Mouse (Mus musculus): Measurements from ENCODE around the gene Wif1. TPM values are rescaled to one million over a fixed set of nuclear protein-coding genes. Genes with fewer than 3 reads are reported as not detected.

Gene Wif1
- polyA plus RNA-seq, 1 experiment = not detected

DNA sequence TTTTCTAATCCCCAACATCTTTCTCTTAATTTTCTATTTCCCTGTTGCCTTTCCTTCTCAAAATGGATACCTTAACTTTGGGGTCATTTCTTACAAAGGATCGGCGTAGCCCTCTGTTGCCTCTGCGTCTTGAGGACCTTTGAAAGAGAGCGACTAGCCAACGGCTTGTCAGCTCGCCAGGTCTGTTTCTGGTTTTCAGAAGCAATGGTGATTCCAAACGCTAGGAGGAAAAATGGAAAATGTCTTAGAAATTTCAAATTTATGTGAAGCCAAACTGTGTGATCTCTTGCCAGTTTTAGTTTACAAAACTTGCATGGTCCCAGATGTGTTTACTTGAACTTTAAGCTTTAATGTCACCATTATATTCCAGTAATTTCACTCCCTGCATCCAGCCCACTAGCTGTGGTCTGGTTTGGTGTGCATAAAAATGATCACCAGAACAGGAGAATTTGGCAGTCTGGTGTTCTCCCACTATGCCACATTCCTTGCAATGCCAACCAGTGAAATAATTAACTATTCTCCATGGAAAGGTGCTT is 33.7 kb downstream of the Wif1 start:
- no peak overlapping the region for H3K4me3 ChIP-seq (replicated peaks)

DNA sequence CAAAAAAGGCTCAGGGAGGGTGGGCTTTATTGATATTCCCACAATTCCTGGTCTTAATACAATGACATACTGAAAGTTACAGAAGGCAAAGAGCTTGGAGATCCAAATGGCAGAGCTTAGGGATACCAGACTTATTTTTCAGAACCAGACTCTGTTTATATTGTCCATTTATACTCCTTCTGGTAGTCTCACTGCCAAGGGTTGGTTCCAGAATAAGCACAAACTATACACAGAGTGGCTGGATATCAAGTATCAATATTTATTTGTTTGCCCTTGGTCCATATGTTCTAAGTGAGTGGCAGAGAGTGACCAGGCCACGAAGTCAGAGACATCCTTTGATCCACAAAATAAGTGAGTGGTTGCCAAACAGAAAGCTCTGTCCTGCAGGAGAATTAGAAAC is 34.2 kb downstream of the Wif1 start:
- Histone ChIP-seq H3K9me3 (peaks cover 7% of the 10 kb centered on the region; the same call in 1 of the 2 replicates), H3K27me3 (replicated peaks) (peaks cover 5% of the 10 kb centered on the region), H3K36me3 (replicated peaks; ENCODE audit: low read length) (no peaks in the 10 kb centered on the region), H3K4me3 (replicated peaks) (no peak overlapping the region), H3K4me1 (no peaks in the 10 kb centered on the region)
- TF ChIP-seq GATA1 (IDR thresholded peaks at IDR 0.05; ENCODE audit: borderline replicate concordance, low read length) (no peak), FLI1 (IDR thresholded peaks at IDR 0.05; ENCODE audit: low read length) (no peak)

More for the DNA sequence above, 33.7 kb downstream of the Wif1 start:
- no peaks in the 10 kb centered on the region for H3K36me3 ChIP-seq (replicated peaks; ENCODE audit: low read length)
- peaks cover 5% of the 10 kb centered on the region for H3K27me3 ChIP-seq (replicated peaks)
- no peaks in the 10 kb centered on the region for H3K4me1 ChIP-seq
- TF ChIP-seq FLI1 (IDR thresholded peaks at IDR 0.05; ENCODE audit: low read length) (no peak), GATA1 (IDR thresholded peaks at IDR 0.05; ENCODE audit: borderline replicate concordance, low read length) (no peak)
- H3K9me3 ChIP-seq = peaks cover 7% of the 10 kb centered on the region; the same call in 1 of the 2 replicates

DNA sequence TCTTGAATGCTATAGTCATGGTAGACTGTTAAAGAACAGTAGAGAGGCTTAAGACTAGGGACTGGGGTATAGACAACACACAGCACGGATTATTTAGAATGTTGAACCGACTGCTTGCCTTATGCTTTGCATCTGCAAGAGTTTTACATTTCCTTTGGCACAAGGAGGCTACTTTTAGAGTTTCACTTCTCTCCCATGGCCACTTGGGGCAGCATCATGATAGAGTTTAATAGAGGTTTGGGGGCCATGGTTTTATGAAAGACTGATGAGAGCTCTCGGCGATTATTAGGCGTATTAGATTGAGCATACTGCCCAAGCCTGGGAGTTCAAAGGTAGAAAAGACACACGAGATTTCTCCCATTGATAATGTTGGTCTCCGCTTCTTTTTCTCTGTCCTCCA is 37.0 kb downstream of the Wif1 start:
- H3K4me1 ChIP-seq = no peaks in the 10 kb centered on the region
- H3K27me3 ChIP-seq (replicated peaks) = peaks cover 2% of the 10 kb centered on the region

DNA sequence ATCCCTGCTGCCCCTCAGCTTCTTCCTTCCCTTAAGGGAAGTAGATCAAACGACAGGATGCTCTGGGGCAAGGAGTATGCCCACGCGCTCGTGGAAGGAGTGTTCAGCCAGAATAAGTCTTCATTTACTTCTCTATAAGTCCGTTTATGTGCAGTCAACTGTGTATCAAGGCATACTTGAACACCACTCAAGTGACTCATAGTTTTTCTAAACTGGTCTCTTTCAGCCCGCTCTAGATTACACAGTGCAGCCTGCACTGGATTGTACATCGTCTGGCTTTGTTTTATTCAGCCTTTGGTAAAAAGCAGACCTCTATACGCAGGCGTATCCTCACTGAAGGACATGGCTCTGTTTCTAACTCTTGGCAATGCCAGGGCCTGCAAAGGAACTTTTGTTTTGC is 46.7 kb downstream of the Wif1 start:
- Histone ChIP-seq H3K27me3 (replicated peaks) (no peaks in the 10 kb centered on the region), H3K4me3 (replicated peaks) (no peak overlapping the region), H3K36me3 (replicated peaks; ENCODE audit: low read length) (no peaks in the 10 kb centered on the region), H3K9me3 (peaks cover 22% of the 10 kb centered on the region), H3K4me1 (no peaks in the 10 kb centered on the region)
- TF ChIP-seq GATA1 (IDR thresholded peaks at IDR 0.05; ENCODE audit: borderline replicate concordance, low read length) = no peak
- no peak for TF ChIP-seq FLI1 (IDR thresholded peaks at IDR 0.05; ENCODE audit: low read length)

More for the DNA sequence above, 37.0 kb downstream of the Wif1 start:
- TF ChIP-seq FLI1 (IDR thresholded peaks at IDR 0.05; ENCODE audit: low read length) = no peak
- no peak for TF ChIP-seq GATA1 (IDR thresholded peaks at IDR 0.05; ENCODE audit: borderline replicate concordance, low read length)
- no peak overlapping the region for H3K4me3 ChIP-seq (replicated peaks)
- H3K9me3 ChIP-seq = 0 out of 2 replicates have a peak, but pooled peaks cover 3% of the 10 kb centered on the region
- H3K36me3 ChIP-seq (replicated peaks; ENCODE audit: low read length) = no peaks in the 10 kb centered on the region

DNA sequence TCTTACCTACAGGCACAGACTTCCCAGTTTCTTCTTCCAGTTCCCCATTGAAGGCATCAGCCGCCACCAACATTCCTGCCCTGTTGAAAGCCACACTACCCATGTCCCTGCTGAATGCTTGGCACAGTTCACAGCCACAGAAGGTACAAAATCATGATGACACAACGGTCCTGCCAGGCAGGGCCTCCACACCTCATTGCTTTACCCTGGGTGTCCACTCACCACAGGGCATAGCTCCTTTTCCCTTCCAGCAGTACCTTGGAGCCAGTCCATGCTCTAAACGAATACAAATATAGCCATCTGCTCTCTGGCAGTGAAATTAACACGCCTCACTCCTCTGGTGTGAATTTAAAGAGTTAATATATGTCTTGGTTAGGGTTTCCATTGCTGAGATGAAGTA is 49.1 kb downstream of the Wif1 start:
- Histone ChIP-seq H3K9me3 (peaks cover 15% of the 10 kb centered on the region), H3K27me3 (replicated peaks) (no peaks in the 10 kb centered on the region), H3K4me3 (replicated peaks) (peak overlapping the region; percentile 6), H3K36me3 (replicated peaks; ENCODE audit: low read length) (no peaks in the 10 kb centered on the region), H3K4me1 (no peaks in the 10 kb centered on the region)
- no peak for TF ChIP-seq FLI1 (IDR thresholded peaks at IDR 0.05; ENCODE audit: low read length)

DNA sequence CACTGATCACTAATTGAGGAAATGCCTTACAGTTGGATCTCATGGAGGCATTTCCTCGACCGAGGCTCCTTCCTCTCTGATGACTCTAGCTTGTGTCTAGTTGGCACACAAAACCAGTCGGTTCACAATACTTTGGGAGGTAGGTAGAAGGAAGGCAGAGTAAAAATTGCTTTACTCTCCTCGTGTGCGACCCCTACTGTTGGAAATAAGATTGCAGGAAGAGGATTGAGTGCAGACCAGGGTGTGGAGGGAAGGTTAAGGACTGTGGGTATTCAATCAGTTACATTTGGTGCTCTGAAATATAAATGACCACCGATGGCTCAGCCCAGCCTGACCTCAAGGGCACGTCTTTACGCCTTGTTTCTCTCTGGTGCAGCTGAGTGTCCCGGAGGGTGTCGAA is 49.8 kb downstream of the Wif1 start:
- Histone ChIP-seq H3K27me3 (replicated peaks) (no peaks in the 10 kb centered on the region), H3K9me3 (peaks cover 15% of the 10 kb centered on the region)
- TF ChIP-seq FLI1 (IDR thresholded peaks at IDR 0.05; ENCODE audit: low read length) (no peak), GATA1 (IDR thresholded peaks at IDR 0.05; ENCODE audit: borderline replicate concordance, low read length) (no peak)

DNA sequence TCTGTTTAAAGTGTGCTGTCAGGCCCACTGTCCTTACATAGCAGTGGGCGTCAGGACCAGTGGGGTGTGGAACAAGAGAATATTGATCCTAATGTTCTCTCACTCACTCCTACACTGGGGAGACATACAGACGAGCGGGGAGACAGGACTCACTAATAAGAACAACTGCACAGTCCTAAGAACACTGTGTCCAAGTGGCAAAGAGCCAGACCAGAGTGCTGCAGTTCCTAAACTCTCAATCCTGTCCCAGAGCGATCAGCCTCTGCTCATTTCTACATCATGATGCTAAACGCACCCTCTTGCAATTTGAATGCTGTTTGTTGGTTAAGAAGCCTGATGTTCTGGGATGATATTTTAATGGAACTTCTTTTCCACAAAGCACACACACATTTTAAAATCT is 54.9 kb downstream of the Wif1 start:
- H3K27me3 ChIP-seq (replicated peaks) = no peaks in the 10 kb centered on the region
- no peak for TF ChIP-seq FLI1 (IDR thresholded peaks at IDR 0.05; ENCODE audit: low read length)
- TF ChIP-seq GATA1 (IDR thresholded peaks at IDR 0.05; ENCODE audit: borderline replicate concordance, low read length) = no peak
- H3K4me3 ChIP-seq (replicated peaks) = no peak overlapping the region
- no peaks in the 10 kb centered on the region for H3K4me1 ChIP-seq
- H3K36me3 ChIP-seq (replicated peaks; ENCODE audit: low read length) = no peaks in the 10 kb centered on the region
- peaks cover 2% of the 10 kb centered on the region; the same call in 1 of the 2 replicates for H3K9me3 ChIP-seq

More for the DNA sequence above, 49.8 kb downstream of the Wif1 start:
- H3K4me1 ChIP-seq = no peaks in the 10 kb centered on the region
- no peak overlapping the region for H3K4me3 ChIP-seq (replicated peaks)
- H3K36me3 ChIP-seq (replicated peaks; ENCODE audit: low read length) = no peaks in the 10 kb centered on the region

DNA sequence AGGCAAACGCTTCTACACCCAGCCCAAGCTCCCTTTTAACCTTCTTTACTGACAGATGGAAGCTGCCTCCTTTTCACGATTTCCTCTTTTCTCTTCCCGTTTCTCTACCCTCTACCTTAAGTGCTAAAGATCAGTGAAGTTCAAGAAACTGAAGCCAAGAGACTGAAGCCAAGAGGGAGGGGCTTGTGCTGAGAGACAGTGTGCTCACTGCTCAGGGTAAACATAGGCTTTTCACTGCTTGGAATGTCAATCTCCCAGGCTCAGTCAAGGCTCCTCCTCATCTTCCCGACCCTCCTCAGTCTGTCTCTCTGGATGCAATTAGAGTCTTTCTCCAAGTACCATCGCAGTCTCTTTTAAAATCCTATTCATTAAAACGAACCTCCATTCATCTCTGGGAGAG is 55.6 kb downstream of the Wif1 start:
- no peaks in the 10 kb centered on the region for H3K9me3 ChIP-seq
- TF ChIP-seq FLI1 (IDR thresholded peaks at IDR 0.05; ENCODE audit: low read length) (no peak), GATA1 (IDR thresholded peaks at IDR 0.05; ENCODE audit: borderline replicate concordance, low read length) (no peak)
- H3K4me3 ChIP-seq (replicated peaks) = no peak overlapping the region
- no peaks in the 10 kb centered on the region for H3K4me1 ChIP-seq
- H3K36me3 ChIP-seq (replicated peaks; ENCODE audit: low read length) = no peaks in the 10 kb centered on the region
- no peaks in the 10 kb centered on the region for H3K27me3 ChIP-seq (replicated peaks)

DNA sequence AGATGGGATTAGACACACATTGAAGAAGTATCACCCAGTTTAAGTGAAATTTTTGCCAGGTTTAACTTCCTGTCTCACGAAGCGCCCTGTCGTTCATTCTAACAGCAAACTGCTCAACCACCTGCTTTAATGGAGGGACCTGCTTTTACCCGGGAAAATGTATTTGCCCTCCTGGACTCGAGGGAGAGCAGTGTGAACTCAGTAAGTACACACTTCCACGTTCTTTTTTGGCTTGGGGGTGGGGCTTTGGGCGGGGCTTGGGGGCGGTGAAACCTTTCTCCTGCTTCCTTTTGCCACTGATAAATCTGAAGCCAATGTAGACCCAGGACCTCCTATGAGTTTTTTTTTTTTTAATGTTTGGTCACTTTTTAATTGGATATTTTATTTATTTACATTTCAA is 56.2 kb downstream of the Wif1 start:
- no peaks in the 10 kb centered on the region for H3K9me3 ChIP-seq
- no peak overlapping the region for H3K4me3 ChIP-seq (replicated peaks)
- TF ChIP-seq GATA1 (IDR thresholded peaks at IDR 0.05; ENCODE audit: borderline replicate concordance, low read length) (no peak), FLI1 (IDR thresholded peaks at IDR 0.05; ENCODE audit: low read length) (no peak)
- H3K27me3 ChIP-seq (replicated peaks) = no peaks in the 10 kb centered on the region
- H3K36me3 ChIP-seq (replicated peaks; ENCODE audit: low read length) = no peaks in the 10 kb centered on the region
- H3K4me1 ChIP-seq = no peaks in the 10 kb centered on the region

DNA sequence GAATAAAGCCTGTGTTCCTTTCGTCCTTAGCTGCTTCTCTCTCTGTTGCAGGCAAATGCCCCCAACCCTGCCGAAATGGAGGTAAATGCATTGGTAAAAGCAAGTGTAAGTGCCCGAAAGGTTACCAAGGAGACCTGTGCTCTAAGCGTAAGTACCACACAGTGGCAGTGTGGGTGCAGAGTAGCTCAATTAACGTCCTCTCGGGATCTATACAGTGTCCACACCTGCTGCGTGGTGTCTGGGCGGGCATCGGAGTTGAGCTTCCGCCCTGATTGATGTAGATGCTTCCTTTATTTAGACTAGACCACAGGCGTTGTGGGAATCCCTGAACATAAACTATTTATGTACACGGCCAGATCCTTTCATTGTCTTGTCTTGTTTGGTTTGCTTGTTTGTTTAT is 62.2 kb downstream of the Wif1 start:
- peaks cover 24% of the 10 kb centered on the region for H3K9me3 ChIP-seq
- H3K4me3 ChIP-seq (replicated peaks) = peak overlapping the region; percentile 36
- no peaks in the 10 kb centered on the region for H3K4me1 ChIP-seq
- no peaks in the 10 kb centered on the region for H3K36me3 ChIP-seq (replicated peaks; ENCODE audit: low read length)
- H3K27me3 ChIP-seq (replicated peaks) = peaks cover 3% of the 10 kb centered on the region
- no peak for TF ChIP-seq FLI1 (IDR thresholded peaks at IDR 0.05; ENCODE audit: low read length)
- no peak for TF ChIP-seq GATA1 (IDR thresholded peaks at IDR 0.05; ENCODE audit: borderline replicate concordance, low read length)

DNA sequence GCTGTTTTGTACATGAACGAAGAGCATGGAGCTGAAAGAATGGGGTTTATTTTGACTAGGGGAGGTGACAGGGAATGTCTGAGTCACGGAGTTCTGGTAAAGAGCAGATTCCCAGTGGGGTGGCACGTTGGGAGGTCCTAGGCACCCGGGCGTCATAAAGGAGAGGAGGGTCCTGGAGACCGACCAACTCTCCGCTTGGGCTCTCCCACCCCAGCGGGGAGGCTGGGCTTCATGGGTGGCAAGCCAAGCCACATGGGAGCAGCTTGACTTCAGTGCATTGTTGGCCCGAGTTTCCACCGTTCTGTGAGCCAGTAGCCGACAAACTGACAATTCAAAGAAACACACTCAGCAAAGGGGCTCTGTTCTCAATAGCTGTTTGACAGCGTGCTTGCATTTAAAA is 64.5 kb downstream of the Wif1 start:
- Histone ChIP-seq H3K27me3 (replicated peaks) (peaks cover 3% of the 10 kb centered on the region), H3K4me3 (replicated peaks) (no peak overlapping the region), H3K4me1 (no peaks in the 10 kb centered on the region), H3K9me3 (peaks cover 24% of the 10 kb centered on the region), H3K36me3 (replicated peaks; ENCODE audit: low read length) (no peaks in the 10 kb centered on the region)
- no peak for TF ChIP-seq FLI1 (IDR thresholded peaks at IDR 0.05; ENCODE audit: low read length)
- no peak for TF ChIP-seq GATA1 (IDR thresholded peaks at IDR 0.05; ENCODE audit: borderline replicate concordance, low read length)
